Mouse (Mus musculus): Measurements from ENCODE around the gene Vmo1. TPM values are rescaled to one million over a fixed set of nuclear protein-coding genes. Genes with fewer than 3 reads are reported as not detected.

Vmo1 gene
- polyA plus RNA-seq (2011; ENCODE audit: insufficient read depth, insufficient read length, low read depth, missing spikeins), result not detected in 2 replicates

- Histone ChIP-seq H3K4me3 (ENCODE audit: low read depth, low read length) (no peak within 1 kb of the TSS), H3K36me3 (ENCODE audit: control insufficient read depth, insufficient read depth, low read length, poor library complexity, severe bottlenecking) (no peaks in the 10 kb centered on the region), H3K27ac (ENCODE audit: insufficient read depth, low read length) (no peak within 1 kb of the TSS), H3K9ac (ENCODE audit: low read depth, poor library complexity, severe bottlenecking) (no peak within 1 kb of the TSS), H3K27me3 (ENCODE audit: control insufficient read depth, insufficient read depth, low read length, poor library complexity, severe bottlenecking) (no peaks in the 10 kb centered on the region), H3K4me1 (ENCODE audit: control insufficient read depth, insufficient read depth, low read length) (peaks cover 2% of the 10 kb centered on the region), H3K9me3 (replicated peaks; ENCODE audit: control insufficient read depth, insufficient read depth, low read length, poor library complexity, severe bottlenecking) (no peaks in the 10 kb centered on the region)
- TF ChIP-seq CTCF (IDR thresholded peaks at IDR 0.05; ENCODE audit: low read depth, low read length) (no peak), EP300 (IDR thresholded peaks at IDR 0.05; ENCODE audit: insufficient read depth, low read depth, low read length) (no peak), POLR2A (IDR thresholded peaks at IDR 0.05; ENCODE audit: insufficient read depth, low read length) (no peak)
Measured at GRCm38 (mm10) chr11:70514288-70514687, at the start of gene Vmo1. TSS of gene Vmo1 (minus strand) at chr11:70514616.

- TF ChIP-seq CTCF (IDR thresholded peaks at IDR 0.05; ENCODE audit: low read depth, low read length), result no peak
- no peak for TF ChIP-seq EP300 (IDR thresholded peaks at IDR 0.05; ENCODE audit: insufficient read depth, low read depth, low read length)
- no peak for TF ChIP-seq POLR2A (IDR thresholded peaks at IDR 0.05; ENCODE audit: insufficient read depth, low read length)
- no peak overlapping the region for H3K27ac ChIP-seq (ENCODE audit: insufficient read depth, low read length)
Measured at GRCm38 (mm10) chr11:70563470-70564275, 49.3 kb upstream of the Vmo1 start.

GRCm38 (mm10) chr11:70562995-70563469, 48.6 kb upstream of the Vmo1 start:
- TF ChIP-seq POLR2A (IDR thresholded peaks at IDR 0.05; ENCODE audit: insufficient read depth, low read length), result no peak
- TF ChIP-seq CTCF (IDR thresholded peaks at IDR 0.05; ENCODE audit: low read depth, low read length), result no peak
- no peak for TF ChIP-seq EP300 (IDR thresholded peaks at IDR 0.05; ENCODE audit: insufficient read depth, low read depth, low read length)
- H3K9me3 ChIP-seq (replicated peaks; ENCODE audit: control insufficient read depth, insufficient read depth, low read length, poor library complexity, severe bottlenecking), result no peaks in the 10 kb centered on the region
- H3K36me3 ChIP-seq (ENCODE audit: control insufficient read depth, insufficient read depth, low read length, poor library complexity, severe bottlenecking), result no peaks in the 10 kb centered on the region
- H3K4me1 ChIP-seq (ENCODE audit: control insufficient read depth, insufficient read depth, low read length), result no peaks in the 10 kb centered on the region
- peak overlapping the region; percentile 96 for H3K4me3 ChIP-seq (ENCODE audit: low read depth, low read length)
- H3K9ac ChIP-seq (ENCODE audit: low read depth, poor library complexity, severe bottlenecking), result peak overlapping the region; percentile 93
- H3K27me3 ChIP-seq (ENCODE audit: control insufficient read depth, insufficient read depth, low read length, poor library complexity, severe bottlenecking), result no peaks in the 10 kb centered on the region
- no peak overlapping the region for H3K27ac ChIP-seq (ENCODE audit: insufficient read depth, low read length)

More at GRCm38 (mm10) chr11:70563470-70564275, 49.3 kb upstream of the Vmo1 start:
- Histone ChIP-seq H3K9ac (ENCODE audit: low read depth, poor library complexity, severe bottlenecking) (peak overlapping the region; percentile 93), H3K27me3 (ENCODE audit: control insufficient read depth, insufficient read depth, low read length, poor library complexity, severe bottlenecking) (no peaks in the 10 kb centered on the region), H3K9me3 (replicated peaks; ENCODE audit: control insufficient read depth, insufficient read depth, low read length, poor library complexity, severe bottlenecking) (no peaks in the 10 kb centered on the region), H3K4me1 (ENCODE audit: control insufficient read depth, insufficient read depth, low read length) (no peaks in the 10 kb centered on the region), H3K36me3 (ENCODE audit: control insufficient read depth, insufficient read depth, low read length, poor library complexity, severe bottlenecking) (no peaks in the 10 kb centered on the region), H3K4me3 (ENCODE audit: low read depth, low read length) (peak overlapping the region; percentile 96)

GRCm38 (mm10) chr11:70562287-70562994, 48.0 kb upstream of the Vmo1 start, which contains the start of gene Mink1:
TSS of gene Mink1 (plus strand) at chr11:70562881.
- H3K4me3 ChIP-seq (ENCODE audit: low read depth, low read length), result peak within 1 kb of the TSS; percentile 96
- no peaks in the 10 kb centered on the region for H3K27me3 ChIP-seq (ENCODE audit: control insufficient read depth, insufficient read depth, low read length, poor library complexity, severe bottlenecking)
- H3K4me1 ChIP-seq (ENCODE audit: control insufficient read depth, insufficient read depth, low read length), result no peaks in the 10 kb centered on the region
- no peak for TF ChIP-seq POLR2A (IDR thresholded peaks at IDR 0.05; ENCODE audit: insufficient read depth, low read length)
- TF ChIP-seq CTCF (IDR thresholded peaks at IDR 0.05; ENCODE audit: low read depth, low read length), result no peak
- TF ChIP-seq EP300 (IDR thresholded peaks at IDR 0.05; ENCODE audit: insufficient read depth, low read depth, low read length), result 0 out of 2 replicates have a peak, but pooled peaks have one; percentile 23
- H3K9me3 ChIP-seq (replicated peaks; ENCODE audit: control insufficient read depth, insufficient read depth, low read length, poor library complexity, severe bottlenecking), result no peaks in the 10 kb centered on the region
- peak within 1 kb of the TSS; percentile 22; the same call in 1 of the 2 replicates for H3K27ac ChIP-seq (ENCODE audit: insufficient read depth, low read length)
- H3K9ac ChIP-seq (ENCODE audit: low read depth, poor library complexity, severe bottlenecking), result peak within 1 kb of the TSS; percentile 93
- H3K36me3 ChIP-seq (ENCODE audit: control insufficient read depth, insufficient read depth, low read length, poor library complexity, severe bottlenecking), result no peaks in the 10 kb centered on the region

GRCm38 (mm10) chr11:70561937-70562286, 47.5 kb upstream of the Vmo1 start:
- Histone ChIP-seq H3K9me3 (replicated peaks; ENCODE audit: control insufficient read depth, insufficient read depth, low read length, poor library complexity, severe bottlenecking) (no peaks in the 10 kb centered on the region), H3K9ac (ENCODE audit: low read depth, poor library complexity, severe bottlenecking) (peak overlapping the region; percentile 93), H3K27ac (ENCODE audit: insufficient read depth, low read length) (no peak overlapping the region), H3K27me3 (ENCODE audit: control insufficient read depth, insufficient read depth, low read length, poor library complexity, severe bottlenecking) (no peaks in the 10 kb centered on the region), H3K36me3 (ENCODE audit: control insufficient read depth, insufficient read depth, low read length, poor library complexity, severe bottlenecking) (no peaks in the 10 kb centered on the region), H3K4me1 (ENCODE audit: control insufficient read depth, insufficient read depth, low read length) (no peaks in the 10 kb centered on the region), H3K4me3 (ENCODE audit: low read depth, low read length) (peak overlapping the region; percentile 96)
- TF ChIP-seq CTCF (IDR thresholded peaks at IDR 0.05; ENCODE audit: low read depth, low read length) (no peak), POLR2A (IDR thresholded peaks at IDR 0.05; ENCODE audit: insufficient read depth, low read length) (no peak), EP300 (IDR thresholded peaks at IDR 0.05; ENCODE audit: insufficient read depth, low read depth, low read length) (no peak)

Data from ES-Bruce4 (cell line).